Mouse (Mus musculus) heart, postnatal 0 days (tissue): ENCODE data around the gene Slc22a14. TPM values are rescaled to one million over a fixed set of nuclear protein-coding genes. Genes with fewer than 3 reads are reported as not detected.

Experiments
- ATAC-seq: fragments of 200-750 bp; cut with Nextera tagmentation; 2 replicates; pipeline ENCODE4 v1.8.0; 2017; ENCODE audit warnings: low read depth, moderate number of reproducible peaks, moderate library complexity; ENCODE audit not compliant: insufficient read depth
- DNase-seq: peaks from one replicate; pipeline ENCODE4 v3.0.0-alpha.2; 2016; ENCODE audit warnings: low spot score
- H3K27ac ChIP-seq: fragments of 300-500 bp; sonication (generic); 2 replicates; pipeline ENCODE4 v1.5.1; 2014; ENCODE audit warnings: low read depth, mild to moderate bottlenecking
- H3K27me3 ChIP-seq: fragments of 300-500 bp; sonication (generic); 2 replicates; pipeline ENCODE4 v1.6.1; 2014; ENCODE audit warnings: low read length, mixed read lengths; ENCODE audit not compliant: control insufficient read depth, insufficient read depth
- H3K36me3 ChIP-seq: fragments of 300-500 bp; sonication (generic); replicated peaks from 2 replicates; pipeline ENCODE4 v1.6.1; 2014; ENCODE audit warnings: low read length, mixed read lengths; ENCODE audit not compliant: control insufficient read depth, insufficient read depth
- H3K4me1 ChIP-seq: fragments of 300-500 bp; sonication (generic); 2 replicates; pipeline ENCODE4 v1.6.1; 2014; ENCODE audit warnings: antibody characterized with exemption; ENCODE audit not compliant: control insufficient read depth, insufficient read depth
- H3K4me2 ChIP-seq: fragments of 300-500 bp; sonication (generic); 2 replicates; pipeline ENCODE4 v1.6.1; 2014; ENCODE audit warnings: low read depth, mild to moderate bottlenecking, low read length, moderate library complexity
- H3K4me3 ChIP-seq: fragments of 300-500 bp; sonication (generic); 2 replicates; pipeline ENCODE4 v1.5.1; 2014; ENCODE audit warnings: low read depth, low read length
- H3K9ac ChIP-seq: fragments of 300-500 bp; sonication (generic); replicated peaks from 2 replicates; pipeline ENCODE4 v1.6.1; 2014; ENCODE audit warnings: low read depth, low read length, mixed read lengths
- H3K9me3 ChIP-seq: fragments of 300-500 bp; sonication (generic); replicated peaks from 2 replicates; pipeline ENCODE4 v1.6.1; 2016; ENCODE audit warnings: low read length; ENCODE audit not compliant: control insufficient read depth
- CTCF ChIP-seq: IDR thresholded peaks from 2 replicates; pipeline ENCODE4 v1.5.1; 2016; ENCODE audit warnings: antibody characterized with exemption, control low read depth, low read depth
- EP300 ChIP-seq: IDR thresholded peaks from 2 replicates; pipeline ENCODE4 v1.6.1; 2016; ENCODE audit warnings: antibody characterized with exemption, low read depth
- WGBS: fragments of 180-500 bp; shearing (Covaris S2); extraction: QIAGEN DNeasy Blood & Tissue Kit; methylation state at CpG from one replicate; pipeline ENCODE4 v1.1.7; 2014; 5-methylcytosine and 5-hydroxymethylcytosine counted together
- polyA plus RNA-seq: library from polyadenylated mRNA; unstranded; fragments of >200 nt; fragmentation: Nextera tagmentation; extraction: Ambion mirVana; gene quantifications from 2 replicates; pipeline ENCODE4 v1.2.1, GENCODE M21; 2015
- total RNA-seq: library from RNA; depleted of rRNA; stranded (reverse); fragments of >200 nt; gene quantifications from 2 replicates; pipeline ENCODE4 v1.2.3, GENCODE M21; 2014; ENCODE audit warnings: low replicate concordance

The Slc22a14 gene
- total and polyA plus RNA-seq, 2 experiments from 2014 or later, result 0.08 TPM; not detected in 1

DNA sequence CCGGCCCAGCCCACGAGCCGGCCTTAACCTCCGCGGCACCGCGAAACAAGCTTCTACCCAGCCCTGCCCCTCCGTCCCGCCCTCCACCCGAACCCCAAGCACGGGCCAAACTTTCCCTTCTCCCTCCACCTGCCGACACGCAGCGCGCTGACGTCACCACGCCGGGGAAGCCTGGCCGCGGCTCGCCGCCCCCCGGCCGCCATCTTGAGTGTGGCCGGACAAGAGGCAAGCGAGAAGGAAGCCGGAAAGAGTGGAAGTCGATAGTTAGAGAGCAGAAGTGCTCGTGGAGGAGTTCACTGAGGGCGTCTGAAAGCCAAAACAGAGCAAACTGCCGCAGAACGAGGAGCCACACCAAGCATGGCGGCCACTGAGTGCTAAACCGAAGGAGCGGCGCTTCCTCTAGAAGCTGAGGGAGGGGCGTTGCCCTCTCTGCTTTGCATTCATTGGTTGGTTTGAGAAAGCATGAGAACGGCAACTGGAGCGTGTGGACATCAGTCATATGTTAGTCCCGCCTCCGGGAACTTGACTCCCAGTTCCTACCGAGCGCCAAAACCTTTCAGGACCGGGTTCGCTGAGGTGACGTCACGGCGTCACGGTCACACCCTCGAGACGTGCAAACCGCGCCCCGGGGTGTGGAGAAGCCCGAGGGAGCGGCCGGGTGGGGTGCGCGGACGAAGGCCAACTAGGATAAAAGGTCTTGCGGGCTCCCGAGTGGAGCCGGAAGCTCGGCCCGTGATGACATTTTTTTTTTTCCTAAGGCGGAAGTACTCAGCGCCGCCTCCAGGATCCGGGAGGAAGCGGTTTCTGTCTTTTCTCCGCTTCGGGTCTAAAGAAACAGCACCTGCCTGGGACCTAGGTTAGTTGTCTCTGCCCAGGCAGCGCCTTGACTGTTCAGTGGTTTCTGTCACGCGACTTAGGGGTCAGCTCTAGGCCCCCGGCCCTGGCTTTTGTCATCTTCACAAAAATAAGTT is 42.8 kb downstream of the Slc22a14 start, which contains the start of gene Oxsr1:
Oxsr1 (minus strand) TSS at position 139 of the 971 bp plus-strand sequence.
- peak; percentile 88 for TF ChIP-seq EP300
- TF ChIP-seq CTCF, result peak; percentile 30
- under 1% methylated on average over 76 of the region's 76 CpGs for WGBS
- H3K36me3 ChIP-seq, result no peaks in the 10 kb centered on the region

DNA sequence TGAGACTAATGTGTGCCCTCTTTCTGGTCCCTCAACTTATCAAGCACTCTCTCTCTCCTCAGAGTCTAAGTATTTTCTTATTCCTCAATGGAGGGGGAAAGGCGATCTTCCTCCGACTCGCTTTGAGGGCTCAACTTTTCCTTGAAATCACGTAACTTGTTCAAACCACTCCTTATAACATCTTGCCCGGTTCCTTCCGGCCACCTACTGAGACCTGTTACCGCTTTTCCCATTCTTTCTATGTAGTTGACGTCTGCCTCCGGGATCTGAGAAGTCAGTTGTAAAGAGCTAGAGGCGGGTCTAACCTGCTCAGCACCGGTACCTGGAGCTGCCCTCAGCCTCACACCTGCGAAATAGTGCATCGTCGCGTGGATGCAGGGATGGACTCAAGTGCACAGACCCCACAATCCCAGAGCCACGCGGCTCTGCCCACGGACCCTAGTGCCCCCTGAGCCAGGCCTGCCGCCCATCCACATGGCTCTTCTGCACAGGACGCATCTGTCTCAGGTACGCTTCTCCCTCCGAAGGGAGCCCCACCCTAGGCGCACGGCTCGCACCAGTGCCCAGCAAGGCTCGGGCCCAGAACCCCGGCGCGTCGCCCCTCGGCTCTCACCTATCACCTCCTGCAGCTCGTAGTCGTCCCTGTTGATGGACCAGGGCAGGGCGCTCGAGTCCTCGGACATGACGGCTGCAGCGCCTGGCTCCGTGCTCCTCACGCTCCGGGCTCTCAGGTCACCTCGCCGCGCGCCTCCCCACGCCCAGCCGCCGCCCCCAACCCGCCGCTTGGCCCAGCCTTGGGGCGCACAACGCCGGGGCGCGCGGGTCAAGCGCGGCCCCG is 43.7 kb downstream of the Slc22a14 start:
- ATAC-seq (peak; percentile 4; the same call in 1 of the 2 replicates), DNase-seq (peak; percentile 35)
- Histone ChIP-seq H3K4me3 (peak overlapping the region; percentile 93), H3K9me3 (no peaks in the 10 kb centered on the region), H3K4me1 (peaks cover 13% of the 10 kb centered on the region), H3K27me3 (no peaks in the 10 kb centered on the region), H3K27ac (peak overlapping the region; percentile 96), H3K36me3 (no peaks in the 10 kb centered on the region), H3K4me2 (peak overlapping the region; percentile 92), H3K9ac (peak overlapping the region; percentile 85)
- no peak for TF ChIP-seq CTCF
- no peak for TF ChIP-seq EP300
- under 1% methylated on average over 48 of the region's 59 CpGs for WGBS

More for the DNA sequence above, 42.8 kb downstream of the Slc22a14 start, which contains the start of gene Oxsr1:
- Histone ChIP-seq H3K4me3 (peak within 1 kb of the TSS; percentile 93), H3K9ac (peak within 1 kb of the TSS; percentile 85), H3K4me2 (peak within 1 kb of the TSS; percentile 92), H3K9me3 (no peaks in the 10 kb centered on the region), H3K4me1 (peaks cover 13% of the 10 kb centered on the region), H3K27ac (peak within 1 kb of the TSS; percentile 96), H3K27me3 (no peaks in the 10 kb centered on the region)
- DNase-seq (peak; percentile 99), ATAC-seq (peak; percentile 95)

DNA sequence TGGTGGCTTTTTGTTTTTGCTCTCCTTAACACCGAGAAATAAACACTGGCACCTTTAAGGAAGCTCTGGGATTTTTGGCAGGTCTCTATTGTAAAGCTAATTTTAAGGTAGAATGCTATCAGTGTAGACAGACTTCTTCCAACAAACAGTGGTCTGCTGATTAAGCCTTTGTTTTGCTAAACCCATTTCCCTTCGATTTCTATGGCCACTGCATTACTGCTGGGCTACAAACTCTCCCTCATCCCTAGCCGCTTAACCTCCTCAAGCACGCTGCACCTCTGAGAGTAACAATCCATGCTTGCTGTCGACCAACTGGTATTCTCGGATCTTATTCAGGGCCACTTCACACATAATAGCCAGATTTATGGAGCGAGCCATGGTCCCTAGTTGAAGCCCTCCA is 44.4 kb downstream of the Slc22a14 start:
- peak overlapping the region; percentile 92 for H3K4me2 ChIP-seq
- TF ChIP-seq EP300 (no peak), CTCF (no peak)
- 9% methylated on average over 7 of the region's 7 CpGs for WGBS
- peak overlapping the region; percentile 93 for H3K4me3 ChIP-seq
- no peaks in the 10 kb centered on the region for H3K36me3 ChIP-seq
- H3K27ac ChIP-seq, result no peak overlapping the region
- H3K9me3 ChIP-seq, result no peaks in the 10 kb centered on the region
- peaks cover 13% of the 10 kb centered on the region for H3K4me1 ChIP-seq
- ATAC-seq (no peak), DNase-seq (no peak)
- no peaks in the 10 kb centered on the region for H3K27me3 ChIP-seq
- H3K9ac ChIP-seq, result peak overlapping the region; percentile 85

DNA sequence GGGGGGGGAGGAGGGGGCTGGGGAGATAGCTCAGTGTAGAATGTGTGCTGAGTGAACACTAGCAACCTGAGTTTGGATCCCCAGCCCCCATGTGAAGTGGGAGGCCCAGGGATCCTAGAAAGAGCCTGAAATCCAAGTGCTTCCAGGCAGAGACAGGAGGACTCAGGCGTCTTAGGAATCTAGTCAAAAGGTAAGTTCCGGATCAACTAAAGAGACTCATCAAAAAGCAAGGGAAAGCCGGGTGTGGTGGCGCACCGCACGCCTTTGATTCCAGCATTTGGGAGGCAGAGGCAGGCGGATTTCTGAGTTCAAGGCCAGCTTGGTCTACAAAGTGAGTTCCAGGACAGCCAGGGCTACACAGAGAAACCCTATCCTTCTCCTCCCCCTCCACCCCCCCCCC is 44.9 kb downstream of the Slc22a14 start:
- TF ChIP-seq EP300, result no peak
- TF ChIP-seq CTCF, result no peak
- Histone ChIP-seq H3K36me3 (no peaks in the 10 kb centered on the region), H3K4me2 (no peak overlapping the region), H3K9me3 (no peaks in the 10 kb centered on the region), H3K9ac (no peak overlapping the region), H3K27me3 (no peaks in the 10 kb centered on the region), H3K27ac (no peak overlapping the region), H3K4me1 (peaks cover 13% of the 10 kb centered on the region), H3K4me3 (no peak overlapping the region)
- DNase-seq (no peak), ATAC-seq (no peak)
- WGBS, result 83% methylated on average over 7 of the region's 7 CpGs

DNA sequence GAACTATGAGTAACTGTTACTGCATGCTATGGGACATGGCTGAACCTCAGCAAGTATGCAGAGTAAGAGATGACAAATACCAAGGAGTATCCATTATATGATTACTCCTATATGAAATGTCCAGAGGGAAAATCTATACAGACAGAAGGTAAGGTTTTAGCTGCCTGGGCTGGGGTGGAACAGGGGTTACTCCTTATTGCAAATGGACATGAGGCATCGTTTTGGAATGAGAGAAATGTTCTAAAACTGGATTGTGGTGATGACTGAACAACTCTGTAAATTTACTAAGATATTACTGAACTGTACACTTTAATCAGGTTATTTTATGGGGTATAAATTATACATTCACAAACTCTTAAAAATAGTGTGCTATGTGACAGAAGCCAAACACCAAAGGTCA is 46.5 kb downstream of the Slc22a14 start:
- DNase-seq (no peak), ATAC-seq (no peak)
- Histone ChIP-seq H3K27me3 (no peaks in the 10 kb centered on the region), H3K4me1 (peaks cover 13% of the 10 kb centered on the region), H3K27ac (no peak overlapping the region), H3K4me3 (no peak overlapping the region), H3K36me3 (no peaks in the 10 kb centered on the region), H3K9ac (no peak overlapping the region), H3K4me2 (no peak overlapping the region), H3K9me3 (no peaks in the 10 kb centered on the region)
- TF ChIP-seq EP300 (no peak), CTCF (no peak)
- 58% methylated on average over 1 of the region's 1 CpGs for WGBS
